Mouse (Mus musculus) adrenal gland, postnatal 14 days (tissue): Measurements from ENCODE around the gene Trmt10b. TPM values are rescaled to one million over a fixed set of nuclear protein-coding genes. Genes with fewer than 3 reads are reported as not detected.

Source experiments
- DNase-seq: peaks from one replicate; pipeline ENCODE4 v3.0.0; 2021; ENCODE audit warnings: mixed read lengths
- long read RNA-seq, 2 experiments: library from polyadenylated mRNA; stranded (forward); transcript quantifications; one replicate each; pipeline ENCODE4 v2.0.0; 2021
- total RNA-seq: library from RNA; stranded (reverse); gene quantifications from 2 replicates; pipeline ENCODE4 v1.2.3, GENCODE M21; 2021

The Trmt10b gene
- total RNA-seq = 12.0 and 13.4 TPM in 2 replicates
- long read RNA-seq, experiment 1, transcript Trmt10b-201 (9 exons, 2,064 nt) = major isoform, 14 of 22 reads
- long read RNA-seq, experiment 1, partial matches to known transcripts = 1 of 22 reads
- long read RNA-seq, experiment 1, other reads (novel, unspliced or antisense) = 7 of 22 reads
- long read RNA-seq, experiment 2, transcript Trmt10b-201 (9 exons, 2,064 nt) = major isoform, 9 of 14 reads
- long read RNA-seq, experiment 2, partial matches to known transcripts = 2 of 14 reads
- long read RNA-seq, experiment 2, other reads (novel, unspliced or antisense) = 3 of 14 reads

DNA sequence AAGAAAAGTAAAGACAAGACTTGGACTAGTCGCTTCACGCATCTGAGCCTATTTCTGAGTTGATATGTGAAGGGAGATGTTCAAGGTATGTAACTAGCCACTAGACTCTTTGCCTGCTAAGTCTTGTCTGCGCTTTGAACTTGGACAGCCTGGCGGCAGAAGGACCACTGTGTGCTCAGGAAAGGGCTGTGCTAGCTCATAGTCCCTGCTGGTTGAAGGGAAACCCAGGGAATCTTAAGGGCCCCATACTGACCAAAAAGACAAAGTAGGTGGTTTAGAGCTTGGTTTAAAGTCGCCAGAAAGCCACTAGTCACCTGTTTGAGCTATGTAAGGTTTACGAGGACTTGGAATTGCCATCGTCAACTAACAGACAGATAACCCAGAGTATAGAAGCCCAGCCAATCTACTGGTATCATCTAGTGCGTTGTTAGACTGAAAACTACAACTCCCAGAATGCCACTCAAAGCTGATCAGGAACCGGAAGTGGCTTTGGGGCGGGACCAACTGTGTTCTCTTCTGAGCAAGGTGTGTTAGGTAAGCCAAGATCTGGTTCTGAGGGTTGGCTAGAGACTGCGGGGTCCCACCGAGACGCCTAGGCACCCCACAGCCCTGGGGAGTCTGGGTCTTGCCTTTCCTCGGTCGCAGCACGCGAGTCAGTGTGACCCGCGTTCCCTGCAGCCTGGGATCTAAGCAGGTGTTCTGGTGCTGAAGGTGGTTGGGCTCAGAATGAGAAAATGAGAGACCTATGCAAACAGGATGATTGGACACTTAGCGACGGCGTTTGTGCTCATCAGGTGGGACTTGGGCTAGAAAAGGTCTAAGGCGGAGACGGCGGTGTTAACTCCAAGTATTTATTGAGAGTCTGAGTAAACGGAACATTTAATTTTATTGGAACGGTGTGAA is at the start of gene Trmt10b:
Gene Trmt10b, plus strand, starts transcription at position 466 of the 903 bp plus-strand sequence.
- DNase-seq = peak; percentile 73

GRCm38 (mm10) chr4:45251265-45251664 is 45.7 kb upstream of the Trmt10b start:
- DNase-seq = no peak

DNA sequence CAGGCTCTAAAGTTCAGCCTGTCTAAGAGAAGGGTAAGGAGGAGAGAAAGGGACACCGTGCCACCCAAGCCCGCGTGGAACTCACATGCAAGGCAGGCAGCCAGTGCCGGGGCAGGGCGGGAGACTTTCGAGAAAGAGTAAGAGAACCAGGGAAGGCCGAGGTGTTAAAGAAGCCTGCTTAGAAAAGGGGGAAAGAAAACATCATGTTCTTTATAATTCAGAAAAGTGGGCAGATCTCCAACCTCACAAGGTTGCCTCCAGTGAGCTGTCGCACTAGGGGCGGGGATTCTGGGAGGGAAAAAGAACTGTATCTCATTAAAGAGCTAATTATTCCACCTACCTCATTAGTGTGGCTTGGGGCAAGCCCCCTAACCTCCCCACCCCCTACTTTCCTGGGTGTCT is 44.1 kb upstream of the Trmt10b start:
- DNase-seq = peak; percentile 37

DNA sequence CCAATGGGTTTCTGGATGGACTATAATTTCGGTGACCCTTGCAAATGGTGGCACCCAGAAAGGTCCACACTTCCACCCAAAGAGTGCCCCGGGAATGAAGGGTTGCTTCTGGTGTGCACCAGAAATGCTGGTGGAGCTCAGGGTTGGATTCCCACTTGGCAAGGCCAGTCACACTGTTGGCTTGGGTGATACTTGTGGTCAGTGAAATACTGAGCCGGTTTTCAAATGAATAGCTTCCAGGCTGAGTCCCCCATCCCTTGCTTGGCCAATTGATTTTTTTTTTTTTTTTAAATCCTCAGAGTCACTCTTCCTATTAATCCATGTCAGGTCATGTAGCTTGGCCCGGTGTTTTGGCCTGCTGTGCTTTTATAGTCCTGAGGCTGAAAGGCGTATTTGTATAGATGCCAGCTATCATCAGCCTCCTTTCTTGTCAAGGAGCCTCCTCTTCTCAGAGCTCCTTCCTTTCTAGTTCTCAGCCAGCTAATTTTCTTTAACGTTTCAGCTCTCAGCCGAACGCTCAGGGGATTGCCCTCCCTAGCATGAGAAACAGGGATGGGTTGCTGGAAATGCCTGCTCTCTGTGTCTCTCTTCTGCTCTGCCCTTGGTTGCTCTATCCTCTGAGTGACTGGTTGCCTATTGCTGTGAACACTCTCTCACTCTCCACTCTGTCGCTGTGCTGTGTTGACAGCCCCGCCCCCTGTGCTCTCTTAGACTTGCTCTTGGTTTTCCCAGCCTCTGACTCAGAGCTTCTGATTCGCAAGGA is 42.9 kb upstream of the Trmt10b start:
- DNase-seq = peak; percentile 70

DNA sequence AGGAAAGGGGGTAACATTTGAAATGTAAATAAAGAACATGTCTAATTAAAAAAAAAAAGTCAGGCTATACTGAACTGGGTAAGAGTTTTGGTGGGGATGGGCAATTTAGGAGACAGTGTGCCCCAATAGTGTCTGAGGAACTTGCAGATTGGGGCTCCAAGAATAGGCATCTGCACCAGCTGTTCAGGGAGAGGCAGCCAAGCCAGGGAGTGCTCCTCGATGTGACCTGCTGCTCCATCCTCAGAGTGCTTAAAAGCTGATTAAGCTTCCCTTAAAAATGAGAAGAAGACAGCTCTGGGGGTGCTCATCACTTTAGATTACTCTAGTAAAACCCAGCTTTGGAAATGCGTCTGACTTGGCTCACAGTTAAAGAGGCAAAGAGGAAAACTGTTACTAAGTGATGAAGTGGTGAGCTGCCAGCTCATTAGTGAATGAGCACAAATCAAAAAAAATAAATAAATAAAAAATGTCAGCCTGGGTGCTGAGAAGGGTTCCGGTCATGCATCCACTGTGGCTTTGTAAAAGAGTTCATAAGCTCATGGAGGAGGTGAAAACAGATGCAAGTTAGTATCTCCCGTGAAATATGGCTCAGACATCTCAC is 37.6 kb upstream of the Trmt10b start:
- no peak for DNase-seq

DNA sequence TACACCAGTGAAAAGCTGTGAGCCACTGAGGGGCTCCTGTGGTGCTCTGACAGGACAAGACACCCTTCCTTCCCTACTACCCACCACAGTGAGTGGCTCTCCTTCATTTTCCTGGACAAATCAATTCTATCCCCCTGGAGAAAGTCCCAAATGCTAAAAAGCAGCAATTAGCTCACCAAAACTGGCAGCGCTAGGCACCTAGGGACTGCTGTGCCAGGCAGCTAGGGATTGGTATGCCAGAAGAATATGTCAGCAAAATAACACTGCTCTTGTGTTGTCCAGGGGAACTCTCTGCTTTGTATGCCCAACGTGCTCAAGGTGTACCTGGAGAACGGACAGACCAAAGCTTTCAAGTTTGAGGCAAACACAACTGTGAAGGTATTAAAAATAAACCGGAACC is 35.4 kb upstream of the Trmt10b start:
- DNase-seq = no peak

DNA sequence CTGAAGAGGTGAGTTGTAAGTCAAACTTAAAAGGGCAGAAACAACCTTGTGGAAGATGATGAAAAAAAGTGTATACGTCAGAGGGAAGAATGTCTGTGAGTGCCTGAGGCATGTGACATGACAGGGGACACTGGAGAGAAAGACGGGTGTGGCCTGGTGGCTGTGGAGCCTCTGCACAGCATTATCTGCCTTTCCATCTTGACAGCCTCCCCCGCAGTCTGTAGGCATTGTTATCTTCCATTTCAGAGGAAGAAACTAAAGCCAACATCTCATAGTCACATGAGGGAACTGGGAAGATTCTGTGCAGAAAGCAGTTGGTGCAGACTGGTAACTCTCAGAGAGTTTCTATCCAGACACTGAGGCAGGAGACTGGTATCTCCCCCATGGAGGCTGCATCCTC is 29.0 kb upstream of the Trmt10b start:
- DNase-seq = no peak

DNA sequence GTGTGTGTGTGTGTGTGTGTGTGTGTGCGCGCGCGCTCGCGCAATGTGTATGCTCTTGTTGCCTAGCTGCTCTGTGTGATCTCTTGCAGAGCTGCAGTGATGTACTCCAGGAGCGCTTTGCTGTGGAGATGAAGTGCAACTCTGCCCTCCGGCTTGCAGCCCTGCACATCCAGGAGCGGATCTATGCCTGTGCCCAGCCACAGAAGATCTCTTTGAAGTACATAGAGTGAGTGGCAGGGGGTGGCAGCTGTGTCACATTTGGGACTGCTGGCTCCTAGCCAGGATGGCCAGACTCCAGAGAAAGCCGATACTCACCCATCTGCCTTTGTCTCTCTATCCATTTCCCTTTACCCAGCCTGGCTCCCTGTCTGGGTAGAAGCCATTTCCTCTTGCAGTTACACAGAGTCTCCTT is 25.9 kb upstream of the Trmt10b start:
- peak; percentile 60 for DNase-seq

DNA sequence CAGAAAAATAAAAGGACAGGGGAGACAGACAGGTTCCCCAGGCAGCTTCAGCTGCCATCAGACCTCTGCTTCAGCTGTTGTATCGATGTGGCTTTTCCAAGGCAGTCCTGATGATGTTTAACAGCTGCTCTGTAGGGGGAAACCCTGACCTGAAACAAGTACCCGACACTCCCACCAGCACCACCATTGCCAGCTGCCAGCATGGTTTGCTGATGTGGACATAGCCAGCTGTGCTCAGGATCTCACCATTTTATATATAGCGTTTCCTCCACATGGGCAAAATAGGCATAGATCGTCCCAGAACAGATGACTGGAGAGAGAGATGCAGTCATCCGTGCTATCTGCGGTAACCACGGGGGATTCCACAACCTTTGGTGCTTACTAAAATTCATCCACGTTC is 21.2 kb upstream of the Trmt10b start:
- no peak for DNase-seq

GRCm38 (mm10) chr4:45279292-45279691 is 17.6 kb upstream of the Trmt10b start:
- peak; percentile 51 for DNase-seq

GRCm38 (mm10) chr4:45279981-45280548 is 16.9 kb upstream of the Trmt10b start:
- peak; percentile 85 for DNase-seq

GRCm38 (mm10) chr4:45286318-45286717 is 10.6 kb upstream of the Trmt10b start:
- DNase-seq = no peak

DNA sequence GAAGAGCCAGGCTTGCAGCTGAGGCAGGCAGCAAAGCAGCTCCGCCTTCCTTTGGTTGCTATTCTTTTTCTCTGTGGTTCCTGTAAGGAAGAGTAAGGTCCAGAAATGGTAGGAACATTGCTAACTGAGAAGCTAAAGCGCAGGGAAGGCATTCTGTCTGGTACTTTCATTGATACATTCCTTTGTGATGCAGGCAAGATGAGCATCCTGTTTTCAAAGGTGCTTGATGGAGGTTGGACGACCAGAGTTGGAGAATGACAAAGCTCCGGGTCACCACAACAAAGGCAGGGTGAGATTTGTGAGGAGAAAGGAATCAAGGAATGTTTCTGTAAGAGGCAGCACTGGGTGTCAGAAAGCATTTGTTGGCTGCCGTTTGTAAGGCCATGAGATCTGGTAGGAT is 9.0 kb upstream of the Trmt10b start:
- no peak for DNase-seq

DNA sequence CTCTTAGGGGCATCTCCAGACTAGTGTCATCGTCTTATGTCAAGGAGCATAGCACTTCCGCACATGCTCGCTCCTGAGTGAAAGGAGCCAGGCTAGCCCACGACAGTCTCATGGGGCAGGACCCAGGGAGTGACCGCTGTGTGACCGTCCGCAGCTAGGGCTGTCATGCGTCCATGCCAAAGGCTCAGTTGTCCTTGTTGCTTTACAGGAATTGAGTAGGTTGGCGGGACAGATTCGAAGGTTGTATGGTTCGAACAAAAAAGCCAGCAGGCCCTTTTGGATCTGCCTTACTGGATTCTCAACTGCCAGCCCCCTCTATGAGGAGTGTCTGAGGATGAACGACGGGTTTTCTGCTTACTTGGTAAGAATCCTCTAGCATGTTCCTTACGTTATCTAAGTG is 8.6 kb downstream of the Trmt10b start:
- DNase-seq = no peak

- DNase-seq = no peak
Measured at GRCm38 (mm10) chr4:45308046-45308445, 11.1 kb downstream of the Trmt10b start.

DNA sequence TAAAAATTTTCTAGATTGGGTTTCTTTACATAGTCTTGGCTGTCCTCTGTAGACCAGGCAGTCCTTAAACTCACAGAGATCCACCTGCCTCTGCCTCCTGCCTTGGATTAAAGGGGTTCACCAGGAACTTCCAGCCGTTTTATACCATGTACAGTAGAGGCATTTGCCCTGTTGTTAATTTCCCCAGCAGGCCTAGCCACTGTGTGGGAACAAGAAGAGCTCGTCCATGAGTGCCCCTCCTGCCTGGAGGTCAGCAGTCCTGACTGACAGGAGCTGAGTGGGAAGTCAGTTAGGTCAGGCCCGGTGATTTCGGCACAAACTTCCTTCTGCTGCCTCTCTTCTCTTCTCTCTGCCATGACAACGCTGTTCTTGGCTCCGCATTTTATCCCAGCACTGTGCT is 11.7 kb downstream of the Trmt10b start:
- DNase-seq = no peak

GRCm38 (mm10) chr4:45311056-45311455 is 14.1 kb downstream of the Trmt10b start:
- no peak for DNase-seq

GRCm38 (mm10) chr4:45320159-45320816 is 23.4 kb downstream of the Trmt10b start:
- DNase-seq = peak; percentile 93

GRCm38 (mm10) chr4:45331139-45331538 is 34.2 kb downstream of the Trmt10b start:
- DNase-seq = peak; percentile 50

- no peak for DNase-seq
Measured at GRCm38 (mm10) chr4:45332466-45332865, 35.5 kb downstream of the Trmt10b start.

DNA sequence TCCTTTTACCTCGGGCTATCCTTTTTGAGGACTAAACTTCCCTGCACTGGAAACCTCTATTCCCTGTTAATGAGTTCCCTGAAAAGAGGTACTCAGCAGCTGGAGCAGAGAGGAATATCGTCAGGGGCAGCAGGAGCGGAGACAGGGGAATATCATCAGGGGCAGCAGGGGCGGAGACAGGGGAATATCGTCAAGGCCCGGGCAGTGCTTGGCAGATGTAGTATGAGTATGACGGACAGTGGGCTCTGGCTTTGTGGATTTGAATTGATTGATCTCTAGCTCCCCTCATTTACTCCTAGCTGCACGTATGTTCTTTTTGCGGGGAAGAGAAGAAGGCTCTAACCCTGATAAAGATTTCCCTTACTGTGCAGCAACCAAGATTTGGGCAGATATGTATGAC is 44.3 kb downstream of the Trmt10b start:
- DNase-seq = no peak
